Mouse (Mus musculus) limb, embryonic 15.5 days (tissue): ENCODE measurements around the gene Slc35e1. TPM values are rescaled to one million over a fixed set of nuclear protein-coding genes. Genes with fewer than 3 reads are reported as not detected.

Experiments used
- ATAC-seq: fragments of 200-750 bp; cut with Nextera tagmentation; 2 replicates; pipeline ENCODE4 v1.8.0; 2017; ENCODE audit warnings: low read depth, moderate TSS enrichment; ENCODE audit not compliant: insufficient number of reproducible peaks, low FRiP score, low TSS enrichment
- H3K27ac ChIP-seq: fragments of 300-500 bp; sonication (generic); 2 replicates; pipeline ENCODE4 v1.5.1; 2015; ENCODE audit warnings: moderate library complexity, mild to moderate bottlenecking, inconsistent platforms
- H3K27me3 ChIP-seq: fragments of 300-500 bp; sonication (generic); 2 replicates; pipeline ENCODE4 v1.6.1; 2015; ENCODE audit warnings: inconsistent platforms
- H3K36me3 ChIP-seq: fragments of 300-500 bp; sonication (generic); 2 replicates; pipeline ENCODE4 v1.6.1; 2015; ENCODE audit warnings: inconsistent platforms
- H3K4me1 ChIP-seq: fragments of 300-500 bp; sonication (generic); 2 replicates; pipeline ENCODE4 v1.6.1; 2015; ENCODE audit warnings: inconsistent platforms
- H3K4me2 ChIP-seq: fragments of 300-500 bp; sonication (generic); 2 replicates; pipeline ENCODE4 v1.6.1; 2015; ENCODE audit warnings: mild to moderate bottlenecking, inconsistent platforms
- H3K4me3 ChIP-seq: fragments of 300-500 bp; sonication (generic); 2 replicates; pipeline ENCODE4 v1.5.1; 2015; ENCODE audit warnings: mild to moderate bottlenecking, inconsistent platforms
- H3K9ac ChIP-seq: fragments of 300-500 bp; sonication (generic); 2 replicates; pipeline ENCODE4 v1.6.1; 2015; ENCODE audit warnings: inconsistent platforms
- H3K9me3 ChIP-seq: fragments of 300-500 bp; sonication (generic); 2 replicates; pipeline ENCODE4 v1.6.1; 2016; ENCODE audit warnings: inconsistent platforms
- WGBS: fragments of 180-500 bp; shearing (Covaris S2); methylation state at CpG from one replicate; pipeline ENCODE4 v1.1.7; 2015; 5-methylcytosine and 5-hydroxymethylcytosine counted together
- polyA plus RNA-seq: library from polyadenylated mRNA; unstranded; fragments of >200 nt; fragmentation: Nextera tagmentation; extraction: Ambion mirVana; gene quantifications from 2 replicates; pipeline ENCODE4 v1.2.1, GENCODE M21; 2015

Slc35e1 gene
- 17.6 and 20.0 TPM in 2 replicates for polyA plus RNA-seq

DNA sequence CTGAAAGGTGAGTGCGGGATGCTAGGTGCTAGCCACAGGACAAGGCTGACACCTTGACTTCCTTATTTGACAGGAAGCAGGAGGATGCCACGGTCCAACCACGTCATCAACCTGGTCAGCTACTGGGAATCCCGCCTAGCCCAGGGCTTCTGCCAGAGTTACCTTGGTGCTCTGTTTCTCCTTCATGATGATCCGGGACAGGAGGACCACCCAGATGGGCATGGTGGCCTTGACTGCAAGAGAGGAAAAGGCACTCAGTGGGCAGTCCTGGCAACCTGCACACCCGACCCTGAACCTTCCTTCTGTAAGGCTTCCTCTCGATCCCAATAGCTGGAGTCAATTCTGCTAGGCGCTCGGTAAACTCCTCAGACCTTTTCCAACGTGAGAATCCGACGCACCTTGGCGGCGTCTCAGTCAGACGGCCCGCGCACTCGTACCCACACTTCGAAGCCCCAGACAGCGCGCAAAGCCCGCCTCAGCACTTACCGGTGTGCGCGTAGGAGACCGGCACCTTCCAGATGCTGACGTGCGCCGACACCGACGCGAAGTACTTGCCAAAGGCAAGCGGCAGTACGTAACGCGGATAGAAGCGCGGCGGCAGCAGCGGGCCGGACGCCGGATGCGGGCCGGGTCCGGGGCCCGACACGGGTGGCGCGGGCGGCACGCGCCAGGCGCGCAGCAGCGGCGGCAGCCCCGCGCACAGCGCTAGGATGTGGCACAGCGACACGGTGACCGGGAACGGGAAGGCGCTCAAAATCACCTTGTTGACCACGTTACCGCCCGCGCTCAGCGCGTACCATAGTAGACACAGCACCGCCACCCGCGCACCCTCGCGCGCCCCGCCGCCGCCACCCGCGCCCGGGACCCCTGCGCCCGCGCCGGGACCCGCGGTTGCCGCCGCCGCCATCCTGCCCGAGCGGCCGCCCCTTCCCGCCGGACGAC lies at the start of gene Slc35e1:
Gene Slc35e1 (minus strand): TSS at position 935 of the 942 bp plus-strand sequence.
- 1% methylated on average over 91 of the region's 98 CpGs for WGBS
- H3K4me3 ChIP-seq = peak within 1 kb of the TSS; percentile 97
- peak within 1 kb of the TSS; percentile 84 for H3K9ac ChIP-seq
- no peaks in the 10 kb centered on the region for H3K9me3 ChIP-seq
- H3K4me2 ChIP-seq = peak within 1 kb of the TSS; percentile 87
- H3K4me1 ChIP-seq = peaks cover 30% of the 10 kb centered on the region
- no peaks in the 10 kb centered on the region for H3K27me3 ChIP-seq
- peaks cover 48% of the 10 kb centered on the region for H3K36me3 ChIP-seq
- no peak for ATAC-seq
- H3K27ac ChIP-seq = peak within 1 kb of the TSS; percentile 84

DNA sequence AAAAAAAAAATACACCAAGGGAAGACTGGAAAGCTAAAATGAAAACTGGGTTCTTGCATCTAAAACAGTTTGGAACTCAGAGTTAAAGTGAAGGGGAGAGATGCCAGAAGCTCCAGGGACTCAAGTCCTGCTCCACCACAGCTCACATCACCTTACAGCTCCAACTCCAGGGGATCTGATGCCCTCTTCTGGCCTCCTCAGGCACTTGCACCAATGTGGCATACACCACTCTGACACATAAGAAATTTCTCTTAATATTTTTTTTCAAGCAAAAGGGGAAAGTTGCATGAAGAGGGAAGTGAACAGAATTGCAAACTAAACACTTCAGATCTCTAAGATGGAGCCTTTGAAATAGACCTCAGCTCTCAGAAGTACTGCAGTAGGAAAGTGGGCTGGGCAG lies 46.8 kb upstream of the Slc35e1 start:
- ATAC-seq = no peak
- Histone ChIP-seq H3K27me3 (no peaks in the 10 kb centered on the region), H3K27ac (no peak overlapping the region), H3K4me2 (no peak overlapping the region), H3K4me3 (no peak overlapping the region), H3K9ac (no peak overlapping the region), H3K4me1 (no peaks in the 10 kb centered on the region), H3K36me3 (peaks cover 9% of the 10 kb centered on the region; the same call in 1 of the 2 replicates), H3K9me3 (no peaks in the 10 kb centered on the region)

DNA sequence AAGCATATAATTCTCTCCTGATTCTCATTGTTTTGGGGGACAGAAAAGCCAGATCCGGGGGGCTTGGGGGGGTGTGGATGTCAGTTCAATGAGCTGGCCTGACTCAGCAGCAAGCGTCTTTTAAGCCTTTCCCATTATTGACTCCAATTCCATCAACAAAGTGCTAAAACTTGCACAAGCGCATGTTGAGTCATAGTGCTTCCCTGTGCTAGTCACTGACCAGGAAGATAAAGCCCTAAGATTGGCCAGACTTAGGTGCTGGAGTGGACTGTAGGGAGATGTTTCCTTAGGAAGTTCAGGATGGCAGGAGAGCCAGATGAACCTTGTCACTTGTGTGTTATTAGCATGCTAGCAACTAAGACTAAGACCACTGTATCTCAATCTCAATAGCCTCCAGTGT lies 42.5 kb upstream of the Slc35e1 start:
- Histone ChIP-seq H3K9me3 (no peaks in the 10 kb centered on the region), H3K4me2 (no peak overlapping the region), H3K27me3 (no peaks in the 10 kb centered on the region), H3K36me3 (0 out of 2 replicates have a peak, but pooled peaks cover 4% of the 10 kb centered on the region), H3K27ac (no peak overlapping the region), H3K4me1 (no peaks in the 10 kb centered on the region), H3K9ac (no peak overlapping the region), H3K4me3 (no peak overlapping the region)
- no peak for ATAC-seq
- 92% methylated on average over 3 of the region's 3 CpGs for WGBS

DNA sequence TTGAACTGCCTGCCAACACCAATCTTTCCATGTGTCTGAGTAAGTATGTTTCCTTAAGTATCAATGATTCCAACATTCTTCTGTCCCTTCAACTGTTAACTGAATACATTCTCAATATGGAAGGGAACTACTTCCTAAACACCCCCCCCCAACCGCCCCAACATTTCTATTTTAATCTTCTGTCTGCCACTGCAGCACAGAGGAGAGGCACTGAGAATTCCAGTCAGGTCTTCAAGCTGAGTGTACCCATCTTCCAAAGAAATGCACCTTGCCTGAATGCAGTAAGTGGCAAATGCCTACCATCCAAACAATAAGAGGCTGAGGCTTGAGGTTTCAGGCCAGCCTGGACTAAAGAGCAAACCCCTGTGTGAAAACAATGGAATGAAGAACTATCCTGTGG lies 39.7 kb upstream of the Slc35e1 start:
- 96% methylated on average over 1 of the region's 1 CpGs for WGBS
- Histone ChIP-seq H3K4me2 (no peak overlapping the region), H3K27me3 (no peaks in the 10 kb centered on the region), H3K36me3 (0 out of 2 replicates have a peak, but pooled peaks cover 8% of the 10 kb centered on the region), H3K9me3 (no peaks in the 10 kb centered on the region), H3K4me1 (no peaks in the 10 kb centered on the region), H3K4me3 (no peak overlapping the region), H3K9ac (no peak overlapping the region), H3K27ac (no peak overlapping the region)
- no peak for ATAC-seq

DNA sequence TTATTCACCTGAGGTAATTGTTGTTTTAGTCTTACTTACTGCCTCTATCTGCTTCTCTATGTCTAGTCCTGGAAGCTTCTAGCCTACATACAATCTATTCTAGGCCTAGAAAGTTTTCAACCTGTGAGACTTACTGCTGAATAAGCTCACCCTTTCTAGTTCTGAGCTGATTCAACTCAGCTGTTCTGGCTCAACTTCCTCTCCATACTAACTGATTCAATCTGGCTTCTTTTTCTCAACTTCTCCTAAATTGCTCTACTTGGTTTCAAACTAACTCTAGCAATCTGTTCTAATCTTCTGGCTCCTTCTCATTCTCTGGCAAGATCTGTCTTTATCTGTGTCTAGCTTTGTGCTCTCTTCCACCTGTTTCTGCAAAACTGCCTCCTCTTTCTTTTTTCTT lies 29.5 kb upstream of the Slc35e1 start:
- Histone ChIP-seq H3K9me3 (no peaks in the 10 kb centered on the region), H3K4me2 (no peak overlapping the region), H3K4me1 (no peaks in the 10 kb centered on the region), H3K9ac (no peak overlapping the region), H3K27me3 (no peaks in the 10 kb centered on the region), H3K4me3 (no peak overlapping the region), H3K27ac (no peak overlapping the region), H3K36me3 (peaks cover 7% of the 10 kb centered on the region; the same call in 1 of the 2 replicates)
- ATAC-seq = no peak

DNA sequence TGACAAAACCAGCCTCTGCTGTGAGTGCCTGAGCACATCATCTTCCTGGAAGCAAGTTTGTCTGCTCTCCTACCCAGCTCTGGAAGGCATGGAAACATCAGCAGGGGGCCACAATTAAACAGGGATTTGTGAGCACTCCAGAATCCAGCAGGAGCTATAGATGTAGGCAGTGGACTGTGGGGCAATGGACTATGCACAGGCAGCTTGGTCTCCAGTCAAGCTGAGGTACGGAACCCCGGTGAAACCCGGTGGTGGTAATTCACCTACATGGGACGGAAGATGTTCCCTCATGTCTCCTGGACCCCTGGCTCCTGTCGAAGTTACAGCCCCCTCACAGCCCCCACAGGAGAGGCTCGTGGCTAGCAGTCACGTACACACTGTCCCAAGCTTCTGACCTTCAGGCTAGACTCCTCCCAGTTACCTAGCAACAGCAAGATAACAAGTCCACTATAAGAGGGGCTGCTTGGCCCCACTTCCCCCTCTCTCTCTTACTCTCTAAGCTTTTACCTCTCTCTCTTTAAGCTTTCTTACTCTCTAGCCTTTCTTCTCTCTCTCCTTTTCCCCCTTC lies 25.1 kb upstream of the Slc35e1 start:
- Histone ChIP-seq H3K4me2 (no peak overlapping the region), H3K27me3 (no peaks in the 10 kb centered on the region), H3K9ac (no peak overlapping the region), H3K4me1 (no peaks in the 10 kb centered on the region), H3K4me3 (no peak overlapping the region), H3K9me3 (no peaks in the 10 kb centered on the region), H3K36me3 (peaks cover 10% of the 10 kb centered on the region; the same call in 1 of the 2 replicates), H3K27ac (no peak overlapping the region)
- ATAC-seq = no peak
- 79% methylated on average over 7 of the region's 7 CpGs for WGBS

DNA sequence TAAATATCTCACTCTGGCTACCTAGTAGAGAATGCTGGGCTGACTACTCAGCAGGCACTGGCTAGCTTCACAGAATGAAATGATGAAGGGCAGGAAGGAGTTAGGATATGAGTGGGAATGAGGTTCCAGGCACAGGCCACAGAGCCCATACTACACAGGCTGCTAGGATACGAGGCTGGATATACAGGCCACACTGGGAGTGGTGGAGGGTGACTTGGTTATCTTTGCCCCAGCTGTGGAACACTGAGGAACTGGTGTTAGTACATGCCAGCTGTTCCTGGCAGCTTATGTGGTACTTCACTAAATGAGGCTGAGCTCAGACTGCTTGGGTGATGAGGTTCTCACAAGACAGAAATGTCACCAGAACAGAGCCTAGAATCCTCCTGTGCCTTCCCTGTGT lies 20.7 kb upstream of the Slc35e1 start:
- WGBS = 81% methylated on average over 1 of the region's 1 CpGs
- H3K4me3 ChIP-seq = no peak overlapping the region
- H3K27ac ChIP-seq = no peak overlapping the region
- H3K9me3 ChIP-seq = no peaks in the 10 kb centered on the region
- no peaks in the 10 kb centered on the region for H3K27me3 ChIP-seq
- 0 out of 2 replicates have a peak, but pooled peaks cover 3% of the 10 kb centered on the region for H3K36me3 ChIP-seq
- H3K4me1 ChIP-seq = no peaks in the 10 kb centered on the region
- ATAC-seq = no peak
- H3K9ac ChIP-seq = no peak overlapping the region
- H3K4me2 ChIP-seq = no peak overlapping the region

DNA sequence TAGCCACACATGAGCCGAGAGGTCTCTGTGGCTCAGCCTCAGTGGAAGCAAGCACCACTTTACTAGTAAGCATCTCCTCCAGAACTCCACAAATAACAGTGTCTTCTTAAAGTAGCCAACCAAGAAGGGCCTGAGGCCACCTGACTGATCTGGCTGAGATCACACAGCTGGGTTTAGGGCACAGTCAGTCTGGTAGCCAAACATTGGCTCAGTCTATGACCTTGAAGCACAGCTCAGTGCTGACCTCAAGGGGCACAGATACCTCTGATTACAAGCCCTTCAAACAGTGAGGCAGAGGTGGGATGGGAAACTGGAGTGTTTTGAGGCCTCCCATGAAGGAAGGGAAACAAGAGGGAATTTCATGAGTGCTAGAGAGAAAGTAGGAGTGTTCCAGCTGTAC lies 20.2 kb upstream of the Slc35e1 start:
- Histone ChIP-seq H3K36me3 (0 out of 2 replicates have a peak, but pooled peaks cover 3% of the 10 kb centered on the region), H3K9ac (no peak overlapping the region), H3K27me3 (no peaks in the 10 kb centered on the region), H3K4me3 (no peak overlapping the region), H3K4me2 (no peak overlapping the region), H3K4me1 (no peaks in the 10 kb centered on the region), H3K27ac (no peak overlapping the region), H3K9me3 (no peaks in the 10 kb centered on the region)
- no peak for ATAC-seq
- 83% methylated on average over 1 of the region's 1 CpGs for WGBS

DNA sequence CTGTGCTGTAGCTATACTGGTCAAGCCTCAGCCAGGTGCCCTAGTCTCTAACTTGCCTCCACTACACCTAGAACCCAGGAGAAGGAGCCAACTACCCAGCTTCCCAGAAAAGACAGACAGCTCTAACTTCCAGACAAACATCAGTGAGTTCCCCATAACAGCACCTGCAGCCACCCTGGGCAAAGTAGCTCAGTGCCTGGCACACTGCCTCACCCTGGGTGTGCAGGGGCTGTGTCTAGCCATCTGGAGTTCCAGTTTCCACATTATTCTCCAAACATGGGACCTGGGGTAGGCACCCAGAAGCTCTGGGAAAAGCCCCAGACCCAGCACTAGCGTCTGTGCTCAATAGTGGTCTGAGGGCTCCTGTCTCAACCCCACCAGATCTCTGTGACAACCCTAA lies 15.1 kb upstream of the Slc35e1 start:
- H3K27ac ChIP-seq = no peak overlapping the region
- no peak for ATAC-seq
- H3K4me1 ChIP-seq = peaks cover 5% of the 10 kb centered on the region; the same call in 1 of the 2 replicates
- H3K4me2 ChIP-seq = no peak overlapping the region
- H3K4me3 ChIP-seq = no peak overlapping the region
- H3K9ac ChIP-seq = no peak overlapping the region
- H3K36me3 ChIP-seq = no peaks in the 10 kb centered on the region; the same call in 1 of the 2 replicates
- H3K27me3 ChIP-seq = no peaks in the 10 kb centered on the region
- WGBS = 82% methylated on average over 1 of the region's 1 CpGs
- H3K9me3 ChIP-seq = no peaks in the 10 kb centered on the region

DNA sequence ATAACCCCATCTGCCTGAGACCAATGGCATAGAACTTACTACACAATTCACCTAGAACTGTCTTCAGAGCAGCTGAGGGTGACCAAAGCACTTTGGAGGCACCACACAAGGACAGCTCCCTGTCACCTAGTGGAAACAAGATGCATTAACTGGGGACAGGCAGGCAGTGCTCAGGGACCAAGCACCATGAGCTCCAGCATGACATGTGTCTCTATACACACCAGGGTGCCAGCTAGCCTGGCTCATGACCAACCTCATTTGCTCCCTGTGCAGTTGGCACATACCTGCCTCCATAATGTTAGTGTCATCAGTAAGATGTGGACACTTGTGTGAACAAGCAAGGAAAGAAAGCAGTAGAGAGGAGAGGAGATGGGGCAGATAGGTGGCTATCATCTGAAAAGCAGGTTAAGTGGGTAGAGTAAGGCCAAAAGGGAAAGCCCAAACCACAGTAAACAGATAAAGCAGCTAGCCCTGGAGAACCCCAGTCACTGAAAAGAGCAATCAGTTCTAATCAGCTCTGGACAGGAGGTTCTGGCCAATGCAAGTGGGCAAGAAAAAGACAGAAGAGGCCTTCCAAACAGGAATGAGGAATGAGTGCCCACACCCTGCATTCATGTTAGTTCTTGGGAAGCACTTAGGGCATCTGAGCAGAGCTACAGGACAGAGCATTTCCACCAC lies 12.4 kb upstream of the Slc35e1 start:
- H3K9me3 ChIP-seq = no peaks in the 10 kb centered on the region
- peaks cover 4% of the 10 kb centered on the region; the same call in 1 of the 2 replicates for H3K36me3 ChIP-seq
- H3K4me3 ChIP-seq = no peak overlapping the region
- no peak overlapping the region for H3K4me2 ChIP-seq
- H3K27ac ChIP-seq = no peak overlapping the region
- H3K27me3 ChIP-seq = no peaks in the 10 kb centered on the region
- ATAC-seq = no peak
- H3K9ac ChIP-seq = no peak overlapping the region
- peaks cover 5% of the 10 kb centered on the region; the same call in 1 of the 2 replicates for H3K4me1 ChIP-seq

DNA sequence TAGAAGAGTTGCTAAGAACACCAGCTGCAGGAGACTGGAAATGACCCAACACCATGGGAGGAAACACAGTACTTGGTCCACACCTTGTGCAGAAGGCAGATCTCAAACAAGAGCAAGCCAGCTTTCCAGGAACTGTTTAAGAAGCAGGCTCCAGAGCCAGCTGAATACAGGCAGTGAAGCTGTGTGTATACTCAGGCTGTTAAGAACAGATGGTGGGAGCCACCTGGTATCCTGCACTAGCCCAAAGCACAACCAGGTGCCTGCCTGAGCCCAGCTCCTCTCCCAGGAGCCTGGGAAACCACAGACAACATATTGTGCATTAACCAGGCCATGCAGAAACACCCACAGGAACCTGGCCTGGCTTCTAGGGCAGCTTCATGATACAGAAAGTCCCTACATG lies 11.7 kb upstream of the Slc35e1 start:
- Histone ChIP-seq H3K36me3 (peaks cover 9% of the 10 kb centered on the region; the same call in 1 of the 2 replicates), H3K9me3 (no peaks in the 10 kb centered on the region), H3K27me3 (no peaks in the 10 kb centered on the region), H3K27ac (no peak overlapping the region), H3K9ac (no peak overlapping the region), H3K4me1 (peaks cover 5% of the 10 kb centered on the region; the same call in 1 of the 2 replicates), H3K4me3 (no peak overlapping the region), H3K4me2 (no peak overlapping the region)
- ATAC-seq = no peak

DNA sequence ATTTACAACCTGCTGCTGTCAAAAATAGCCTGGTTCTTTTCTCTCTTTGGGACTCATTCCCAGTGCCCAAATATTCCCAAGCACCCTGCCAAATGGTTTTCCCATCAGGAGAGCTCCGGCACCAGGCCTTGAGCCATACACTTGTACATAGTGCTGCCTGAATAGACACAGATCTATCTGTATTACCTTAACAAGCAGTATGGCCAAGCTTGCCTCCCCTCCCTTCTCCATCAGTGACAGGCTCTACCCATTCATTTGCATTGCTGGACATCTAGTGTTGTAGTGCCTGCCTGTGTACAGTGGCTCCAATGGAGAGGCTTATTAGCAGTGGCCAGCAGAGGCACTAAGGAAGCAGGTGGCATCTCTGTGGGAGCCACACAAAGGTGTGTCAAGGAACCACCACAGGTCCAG lies 8.1 kb upstream of the Slc35e1 start:
- 76% methylated on average over 1 of the region's 1 CpGs for WGBS
- Histone ChIP-seq H3K9me3 (no peaks in the 10 kb centered on the region), H3K36me3 (peaks cover 31% of the 10 kb centered on the region)

More for the DNA sequence above, 8.1 kb upstream of the Slc35e1 start:
- H3K27ac ChIP-seq = no peak overlapping the region
- H3K4me1 ChIP-seq = peaks cover 5% of the 10 kb centered on the region; the same call in 1 of the 2 replicates
- no peaks in the 10 kb centered on the region for H3K27me3 ChIP-seq
- no peak overlapping the region for H3K4me3 ChIP-seq
- ATAC-seq = no peak
- no peak overlapping the region for H3K4me2 ChIP-seq
- H3K9ac ChIP-seq = no peak overlapping the region
